ENCODE assay signal across 28 mouse cellular contexts in genomic region chr3:149546256-149546655, GRCm38 (mm10).
DNase-seq lines count a peak whose midpoint lies in the region; ATAC-seq and TF ChIP-seq lines count a peak whose summit lies in the region.
"Had no signal": no experiment of that assay in that cellular context is flagged by ENCODE, and none has a peak within 500 bp of the region (broad histone marks: within the 10 kb centered on the region; RNA-seq: fewer than 3 reads in every experiment).

No protein-coding gene starts in this region.

- H3K9me3 ChIP-seq in hindbrain, embryonic 15.5 days = no peaks in the 10 kb centered on the region
- H3K9me3 ChIP-seq in hindbrain, embryonic 10.5 days = no peaks in the 10 kb centered on the region
- H3K9me3 ChIP-seq: embryonic facial prominence, embryonic 15.5 days; forebrain, embryonic 15.5 days; limb, embryonic 12.5 days; midbrain, embryonic 15.5 days had no signal

- 0 out of 2 replicates have a peak overlapping the region, but pooled peaks have one; percentile 15 for H3K4me2 ChIP-seq in hindbrain, embryonic 15.5 days
- H3K4me2 ChIP-seq: embryonic facial prominence, embryonic 15.5 days; forebrain, embryonic 15.5 days; heart, embryonic 11.5 days; limb, embryonic 12.5 days; midbrain, embryonic 15.5 days had no signal

- H3K27me3 ChIP-seq in hindbrain, embryonic 15.5 days = no peaks in the 10 kb centered on the region
- H3K27me3 ChIP-seq in hindbrain, embryonic 10.5 days (ENCODE audit: insufficient read depth, poor library complexity, severe bottlenecking) = no peaks in the 10 kb centered on the region
- H3K27me3 ChIP-seq: CH12.LX; embryonic facial prominence, embryonic 15.5 days; forebrain, embryonic 15.5 days; limb, embryonic 12.5 days; midbrain, embryonic 15.5 days had no signal

- WGBS in hindbrain, embryonic 15.5 days = 70% methylated on average over 10 of the region's 10 CpGs
- 78% methylated on average over 10 of the region's 10 CpGs for WGBS in hindbrain, embryonic 10.5 days
- WGBS in lung, adult 2 months = 37% methylated on average over 10 of the region's 10 CpGs

- no peaks in the 10 kb centered on the region for H3K4me1 ChIP-seq in hindbrain, embryonic 15.5 days (replicated peaks)
- no peaks in the 10 kb centered on the region for H3K4me1 ChIP-seq in hindbrain, embryonic 10.5 days (replicated peaks)
- H3K4me1 ChIP-seq in lung, adult 2 months (ENCODE audit: control insufficient read depth, insufficient read depth, low read length) = no peaks in the 10 kb centered on the region
- H3K4me1 ChIP-seq: embryonic facial prominence, embryonic 15.5 days; limb, embryonic 12.5 days had no signal

- DNase-seq in hindbrain, embryonic 10.5 days (ENCODE audit: low spot score) = no peak
- DNase-seq in lung, postnatal 14 days = peak; percentile 1
- no peak for DNase-seq in lung, adult 2 months
- DNase-seq in adrenal gland, postnatal 36 days = peak; percentile 5
- DNase-seq in lung, postnatal 36 days = peak; percentile 4
- no peak for DNase-seq in layer of hippocampus, postnatal 25 days (ENCODE audit: extremely low spot score in 1 of 2, low spot score in 1 of 2)
- DNase-seq: B cell, adult 2 months; cerebellum, adult 11 months; cerebellum, adult 9-11 months; gastrocnemius, postnatal 10 days; heart, adult 11 months; kidney, adult 8-10 months; kidney, postnatal 14 days; layer of hippocampus, postnatal 36 days; thymus, adult 2 months had no signal

- no peak for ATAC-seq in hindbrain, embryonic 15.5 days (ENCODE audit: low FRiP score, low read depth)
- ATAC-seq: activated CD4-positive, CD25-positive, alpha-beta regulatory T cell, adult 4 months; forebrain, embryonic 15.5 days; midbrain, embryonic 15.5 days had no signal

- no peak overlapping the region for H3K9ac ChIP-seq in hindbrain, embryonic 15.5 days
- H3K9ac ChIP-seq: embryonic facial prominence, embryonic 15.5 days; forebrain, embryonic 15.5 days; limb, embryonic 12.5 days; liver, embryonic 14.5 days; midbrain, embryonic 15.5 days had no signal

- no peaks in the 10 kb centered on the region for H3K36me3 ChIP-seq in hindbrain, embryonic 15.5 days
- no peaks in the 10 kb centered on the region for H3K36me3 ChIP-seq in hindbrain, embryonic 10.5 days
- H3K36me3 ChIP-seq: embryonic facial prominence, embryonic 15.5 days; forebrain, embryonic 15.5 days; G1E; limb, embryonic 12.5 days; midbrain, embryonic 15.5 days had no signal

- H3K4me3 ChIP-seq in hindbrain, embryonic 15.5 days = no peak overlapping the region
- no peak overlapping the region for H3K4me3 ChIP-seq in hindbrain, embryonic 10.5 days
- no peak overlapping the region for H3K4me3 ChIP-seq in lung, adult 2 months (replicated peaks; ENCODE audit: extremely low read depth, low read depth, low read length)
- H3K4me3 ChIP-seq: embryonic facial prominence, embryonic 15.5 days; forebrain, embryonic 15.5 days; layer of hippocampus, adult 2 months; limb, embryonic 12.5 days; midbrain, embryonic 15.5 days; myocyte had no signal

- no peak overlapping the region for H3K27ac ChIP-seq in hindbrain, embryonic 15.5 days (replicated peaks)
- no peak overlapping the region for H3K27ac ChIP-seq in hindbrain, embryonic 10.5 days
- H3K27ac ChIP-seq: embryonic facial prominence, embryonic 15.5 days; forebrain, embryonic 15.5 days; layer of hippocampus, adult 2 months; limb, embryonic 12.5 days; liver, embryonic 14.5 days; macrophage; midbrain, embryonic 15.5 days had no signal

- TF ChIP-seq POLR2A in lung, adult 2 months (IDR thresholded peaks at IDR 0.05; ENCODE audit: borderline replicate concordance, extremely low read depth, low read depth, low read length) = no peak

- no peak for TF ChIP-seq CTCF in lung, adult 2 months (IDR thresholded peaks at IDR 0.05; ENCODE audit: insufficient read depth, low read length)

Comparison
In these comparisons a context has a peak if more than half of its experiments do, and no peak if none do; other contexts are left out.
1. DNase-seq: peak in lung, postnatal 14 days (single experiment), adrenal gland, postnatal 36 days (2 of 2) and lung, postnatal 36 days (single experiment); none in hindbrain, embryonic 10.5 days (single experiment), lung, adult 2 months (single experiment) and layer of hippocampus, postnatal 25 days (0 of 2).